Mouse (Mus musculus): ENCODE measurements around the gene Phb.

Gene Phb

GRCm38 (mm10) chr11:95666529-95667149 is at the start of gene Phb:
Gene Phb (plus strand): TSS chr11:95666957.
- peak; percentile 97 for DNase-seq (ENCODE audit: low read depth)

DNA sequence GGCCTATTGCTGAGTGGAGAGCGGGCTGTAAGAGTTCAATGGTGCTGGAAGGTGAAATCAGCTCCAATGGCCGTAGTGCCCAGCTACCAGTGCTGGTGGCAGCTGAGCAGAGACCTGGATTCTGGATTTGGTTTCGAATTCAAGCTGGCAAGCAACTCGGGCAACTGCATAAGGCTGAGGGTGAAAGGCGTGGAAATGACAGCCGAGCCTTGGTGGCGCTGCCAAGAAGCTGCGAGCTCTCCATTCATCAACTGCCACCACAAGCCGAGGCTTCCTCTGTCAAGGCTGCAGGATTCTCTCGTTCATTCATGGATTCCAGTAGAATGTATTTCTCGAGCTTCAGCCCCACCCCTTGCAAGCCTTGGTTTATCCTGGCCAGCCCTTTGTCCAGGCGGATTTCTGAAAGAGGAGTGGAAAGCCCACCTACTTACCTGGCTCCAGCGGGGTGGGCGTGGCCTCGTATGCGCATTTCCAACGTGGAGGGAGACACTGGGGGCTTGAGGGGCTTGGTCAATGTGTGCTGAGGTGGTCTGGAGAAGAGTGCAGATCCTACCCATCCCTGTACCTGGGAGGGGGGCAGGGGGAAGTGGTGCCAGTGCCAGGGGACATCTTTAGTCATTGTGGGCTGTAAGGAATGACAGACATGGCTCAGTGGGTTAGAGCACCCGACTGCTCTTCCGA is 48.8 kb upstream of the Phb start:
- no peak for DNase-seq (ENCODE audit: low read depth)

DNA sequence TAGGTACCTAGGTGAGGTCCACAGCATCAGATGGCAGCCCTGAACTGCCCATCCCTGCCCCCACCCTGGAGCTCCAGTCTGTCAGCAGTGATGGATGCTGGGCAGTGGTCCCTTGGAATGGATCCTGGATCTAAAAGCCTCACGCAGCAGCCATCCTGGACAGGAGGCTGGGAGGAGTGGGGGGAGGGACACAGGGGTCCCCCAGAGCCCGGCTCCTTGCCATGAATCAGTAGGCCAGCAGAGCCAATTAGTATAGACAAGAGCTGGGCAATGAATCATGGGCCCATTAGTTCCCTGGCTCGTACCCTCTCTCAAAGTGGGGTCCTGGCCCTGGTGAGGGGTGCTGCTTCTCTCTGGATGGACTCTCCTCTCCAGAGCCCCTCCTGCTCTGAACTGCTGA is 47.7 kb upstream of the Phb start:
- no peak for DNase-seq (ENCODE audit: low read depth)

DNA sequence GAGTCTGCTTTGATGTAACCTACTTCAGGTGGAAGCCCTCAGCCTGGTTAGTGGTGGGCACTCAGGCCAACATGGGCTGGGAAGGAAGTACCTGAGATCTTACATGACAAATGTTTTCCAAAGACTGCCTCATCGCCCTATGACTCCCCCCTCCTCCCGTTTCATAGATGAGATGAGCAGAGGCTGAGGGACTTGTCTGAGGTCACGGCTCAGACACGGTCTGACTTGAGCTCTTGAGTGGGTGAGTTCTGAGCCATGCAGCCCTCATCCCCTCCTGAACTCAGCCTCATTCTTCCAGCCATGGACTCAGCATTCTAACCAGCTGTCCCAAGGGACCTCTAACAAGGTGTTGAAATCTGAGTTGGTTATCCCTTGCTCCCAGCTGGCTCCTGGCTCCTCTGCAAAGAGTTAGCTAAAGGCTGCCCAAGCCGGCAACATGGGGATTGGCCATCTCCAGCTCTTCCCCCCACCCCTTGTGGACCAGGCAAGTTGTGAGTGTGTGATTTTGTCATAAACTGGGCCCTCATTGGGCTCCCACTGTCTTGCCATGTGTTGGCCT is 46.8 kb upstream of the Phb start:
- no peak for DNase-seq (ENCODE audit: low read depth)

DNA sequence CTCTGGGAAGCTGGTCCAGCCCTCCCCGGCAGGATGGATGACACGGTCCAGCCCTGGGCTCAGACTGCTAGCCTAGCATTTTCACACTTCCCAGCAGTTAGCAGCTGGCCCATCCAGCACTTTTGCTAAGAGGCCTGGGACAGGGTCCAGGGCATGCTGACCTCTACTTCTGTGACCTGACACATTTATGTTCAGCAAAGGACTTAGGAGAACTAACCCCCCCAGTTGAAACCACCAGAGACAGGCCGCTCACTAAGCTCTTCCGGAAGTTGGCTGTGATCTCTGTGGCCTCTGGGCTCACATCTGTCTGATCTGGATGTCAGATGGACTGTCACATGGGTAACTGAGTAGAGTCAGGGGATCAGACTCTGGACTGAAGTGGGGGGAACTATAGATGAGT is 45.7 kb upstream of the Phb start:
- DNase-seq (ENCODE audit: low read depth) = no peak

DNA sequence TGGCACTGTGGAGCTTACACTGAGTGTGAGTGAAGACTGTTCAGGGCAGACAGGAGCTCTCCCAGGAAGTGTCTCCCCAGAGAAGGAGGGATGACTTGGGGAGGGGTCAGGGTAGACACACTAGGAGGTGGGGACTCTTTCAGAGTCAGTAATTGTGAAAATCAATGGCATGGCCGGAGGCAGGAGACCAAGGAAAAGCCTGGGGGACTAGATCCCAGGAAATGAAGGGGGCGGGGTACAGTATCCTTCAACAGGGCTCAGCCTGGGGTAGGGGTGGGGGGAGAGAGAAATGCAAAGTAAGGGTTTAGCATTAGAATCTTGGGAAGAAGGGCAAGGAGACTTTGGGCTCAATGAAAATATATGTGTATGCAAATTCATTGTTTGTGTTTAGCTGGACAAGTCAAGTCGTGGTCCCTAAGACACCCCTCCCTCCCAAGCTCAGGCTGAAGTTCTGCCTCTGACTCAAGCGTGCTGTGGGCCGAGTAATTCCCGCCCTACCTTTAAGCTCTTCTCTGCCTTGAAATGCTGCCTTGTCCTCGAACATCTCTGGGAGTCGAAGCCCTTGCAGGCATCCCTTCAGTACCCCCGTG is 45.1 kb upstream of the Phb start:
- DNase-seq (ENCODE audit: low read depth) = no peak

- DNase-seq (ENCODE audit: low read depth) = no peak
These were observed 44.3 kb upstream of the Phb start for GRCm38 (mm10) chr11:95622426-95622825.

DNA sequence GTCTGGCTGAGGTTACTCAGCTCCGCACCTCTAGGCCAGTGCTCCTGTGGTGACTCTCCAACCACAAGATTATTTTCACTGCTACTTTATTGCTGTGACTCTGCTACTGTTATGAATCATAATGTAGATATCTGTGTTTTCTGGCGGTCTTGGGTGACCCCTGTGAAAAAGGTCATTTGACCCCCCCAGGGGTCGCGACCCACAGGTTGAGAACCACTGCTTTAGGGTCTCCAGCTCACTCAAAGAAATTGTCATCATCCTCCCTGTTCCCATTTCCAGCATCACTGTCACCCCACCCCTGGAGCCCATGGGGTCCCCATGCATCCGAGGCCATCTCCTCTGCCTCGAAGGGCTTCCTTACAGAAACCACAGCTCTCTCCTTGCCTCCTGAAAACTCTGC is 36.2 kb upstream of the Phb start:
- DNase-seq (ENCODE audit: low read depth) = no peak

GRCm38 (mm10) chr11:95631301-95631700 is 35.5 kb upstream of the Phb start:
- no peak for DNase-seq (ENCODE audit: low read depth)

DNA sequence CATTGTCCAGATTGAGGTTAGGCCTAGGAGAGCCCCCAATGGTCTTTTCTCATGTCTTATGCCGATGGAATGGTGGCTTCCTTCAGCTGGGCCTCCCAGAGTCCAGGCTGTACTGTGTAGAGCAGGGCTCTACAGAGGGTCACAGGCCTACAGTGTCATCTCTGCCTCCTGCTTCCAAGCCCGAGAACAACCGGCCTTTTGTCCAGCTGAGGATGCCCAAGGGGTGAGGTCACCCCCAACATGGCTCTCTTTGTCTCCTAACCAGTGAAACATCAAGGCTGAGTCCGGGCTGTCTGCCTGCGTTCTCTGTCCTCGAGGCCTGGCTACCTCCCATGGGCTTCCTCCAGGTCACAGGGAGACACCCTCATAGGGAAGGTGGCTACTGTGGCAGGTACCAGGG is 34.3 kb upstream of the Phb start:
- no peak for DNase-seq (ENCODE audit: low read depth)

DNA sequence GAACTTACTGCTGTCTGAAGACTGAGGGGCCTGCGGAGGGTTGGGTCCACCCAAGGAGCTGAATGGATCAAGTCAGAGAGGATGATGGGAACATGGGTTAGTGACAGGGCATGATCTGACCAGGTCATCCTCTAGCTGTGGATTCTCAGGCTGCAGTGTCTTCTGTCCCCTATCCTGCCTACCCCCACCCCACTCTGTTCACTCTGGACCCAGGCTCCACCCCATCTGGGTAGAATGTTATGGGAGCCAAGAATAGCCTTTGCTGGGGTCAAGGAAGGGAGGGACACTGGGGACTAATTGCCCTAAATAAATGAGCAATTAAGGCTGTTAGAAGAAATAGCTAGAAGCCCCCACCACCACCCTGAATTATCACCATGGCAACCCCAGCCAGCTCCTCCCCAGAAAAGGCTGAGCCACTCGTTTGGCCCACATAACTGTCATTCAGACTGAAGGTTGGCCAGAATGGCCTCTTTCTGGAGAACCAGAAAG is 33.2 kb upstream of the Phb start:
- no peak for DNase-seq (ENCODE audit: low read depth)

- DNase-seq (ENCODE audit: low read depth) = no peak
These were observed 31.7 kb upstream of the Phb start for GRCm38 (mm10) chr11:95635030-95635429.

- DNase-seq (ENCODE audit: low read depth) = no peak
These were observed 26.0 kb upstream of the Phb start for GRCm38 (mm10) chr11:95640751-95641150.

- no peak for DNase-seq (ENCODE audit: low read depth)
These were observed 24.1 kb upstream of the Phb start for GRCm38 (mm10) chr11:95642534-95643280.

- no peak for DNase-seq (ENCODE audit: low read depth)
These were observed 22.9 kb upstream of the Phb start for GRCm38 (mm10) chr11:95643856-95644255.

DNA sequence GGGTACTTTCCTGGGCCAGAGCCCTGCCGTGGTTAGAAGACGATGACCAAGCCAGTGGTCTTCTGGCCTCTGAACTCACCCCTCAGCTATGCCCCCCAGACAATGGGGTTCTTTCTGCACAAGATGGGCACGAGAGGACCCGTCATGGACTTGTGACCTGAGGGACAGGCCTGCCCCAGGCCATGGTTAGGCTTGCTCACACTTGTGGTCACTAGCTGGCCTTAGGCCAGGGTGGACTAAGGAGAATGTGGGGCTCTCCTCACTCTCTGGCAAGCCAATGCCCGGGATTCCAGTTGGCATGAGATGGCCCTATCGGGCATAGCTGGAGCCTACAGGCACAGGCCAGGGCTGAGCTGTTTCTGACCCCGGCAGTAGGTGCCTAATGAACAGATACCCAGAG is 22.4 kb upstream of the Phb start:
- no peak for DNase-seq (ENCODE audit: low read depth)

- no peak for DNase-seq (ENCODE audit: low read depth)
These were observed 21.2 kb upstream of the Phb start for GRCm38 (mm10) chr11:95645397-95646153.

DNA sequence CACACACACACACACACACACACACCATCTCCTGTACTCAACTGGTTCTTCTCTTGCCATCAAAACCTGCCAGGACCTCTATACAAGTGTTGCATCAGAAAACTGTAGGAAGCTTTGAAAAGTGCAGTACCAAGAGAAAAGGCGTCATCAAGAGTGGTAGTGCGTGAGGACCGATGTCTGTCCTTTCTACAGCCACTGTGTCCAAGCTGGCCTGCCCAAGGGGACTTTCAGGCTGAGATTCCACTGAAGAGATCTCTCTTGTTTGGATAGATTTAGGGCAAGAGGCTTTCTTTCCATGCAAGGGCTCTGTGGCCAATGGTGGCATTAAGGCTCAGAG is 20.6 kb upstream of the Phb start:
- DNase-seq (ENCODE audit: low read depth) = no peak

GRCm38 (mm10) chr11:95647791-95648190 is 19.0 kb upstream of the Phb start:
- no peak for DNase-seq (ENCODE audit: low read depth)

DNA sequence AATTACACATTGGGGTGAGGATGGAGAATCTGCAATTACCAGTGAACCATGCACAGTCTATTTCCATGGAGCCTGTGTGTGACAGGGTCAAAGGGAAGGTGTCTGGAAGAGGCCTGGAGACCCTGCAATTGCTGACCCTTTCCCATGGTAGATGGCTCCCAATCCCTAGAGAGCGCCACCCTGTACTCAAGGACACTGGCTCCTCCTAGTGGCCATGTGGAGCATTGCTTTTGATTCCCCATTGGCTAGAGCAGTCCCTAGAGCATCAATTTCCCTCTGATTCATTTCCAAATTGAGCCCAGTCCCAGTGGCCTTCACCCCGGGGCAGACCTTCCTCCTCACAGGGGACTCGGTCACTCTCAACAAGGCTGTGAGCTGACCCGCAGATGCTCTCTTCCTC is 17.9 kb upstream of the Phb start:
- DNase-seq (ENCODE audit: low read depth) = peak; percentile 69

- DNase-seq (ENCODE audit: low read depth) = no peak
These were observed 17.2 kb upstream of the Phb start for GRCm38 (mm10) chr11:95649560-95649959.

- no peak for DNase-seq (ENCODE audit: low read depth)
These were observed 16.8 kb upstream of the Phb start for GRCm38 (mm10) chr11:95650001-95650400.

Data from naive thymus-derived CD4-positive, alpha-beta T cell, adult 2 months (primary cell).